Mouse (Mus musculus) stomach, postnatal 0 days (tissue): ENCODE data around the gene Tefm. TPM values are rescaled to one million over a fixed set of nuclear protein-coding genes. Genes with fewer than 3 reads are reported as not detected.

Source experiments
- ATAC-seq: fragments of 200-750 bp; cut with Nextera tagmentation; 2 replicates; pipeline ENCODE4 v1.8.0; 2017; ENCODE audit not compliant: low FRiP score, low TSS enrichment
- DNase-seq: peaks from one replicate; pipeline ENCODE4 v3.0.0-alpha.2; 2016; ENCODE audit warnings: low spot score
- H3K27ac ChIP-seq: fragments of 300-500 bp; sonication (generic); replicated peaks from 2 replicates; pipeline ENCODE4 v1.5.1; 2014; ENCODE audit warnings: mild to moderate bottlenecking, control low read depth
- H3K27me3 ChIP-seq: fragments of 300-500 bp; sonication (generic); 2 replicates; pipeline ENCODE4 v1.6.1; 2014; ENCODE audit warnings: low read length; ENCODE audit not compliant: control insufficient read depth, insufficient read depth
- H3K36me3 ChIP-seq: fragments of 300-500 bp; sonication (generic); 2 replicates; pipeline ENCODE4 v1.6.1; 2014; ENCODE audit warnings: low read length, mixed read lengths; ENCODE audit not compliant: control insufficient read depth, insufficient read depth
- H3K4me1 ChIP-seq: fragments of 300-500 bp; sonication (generic); replicated peaks from 2 replicates; pipeline ENCODE4 v1.6.1; 2014; ENCODE audit warnings: antibody characterized with exemption; ENCODE audit not compliant: control insufficient read depth, insufficient read depth
- H3K4me2 ChIP-seq: fragments of 300-500 bp; sonication (generic); replicated peaks from 2 replicates; pipeline ENCODE4 v1.6.1; 2014; ENCODE audit warnings: low read depth, mild to moderate bottlenecking, control low read depth, moderate library complexity
- H3K4me3 ChIP-seq: fragments of 300-500 bp; sonication (generic); 2 replicates; pipeline ENCODE4 v1.5.1; 2014; ENCODE audit warnings: low read depth, low read length, control low read depth
- H3K9ac ChIP-seq: fragments of 300-500 bp; sonication (generic); 2 replicates; pipeline ENCODE4 v1.6.1; 2014; ENCODE audit warnings: mild to moderate bottlenecking, low read length, control low read depth, mixed read lengths
- H3K9me3 ChIP-seq: fragments of 300-500 bp; sonication (generic); 2 replicates; pipeline ENCODE4 v1.6.1; 2016; ENCODE audit warnings: low read length; ENCODE audit not compliant: control insufficient read depth
- CTCF ChIP-seq: IDR thresholded peaks from 2 replicates; pipeline ENCODE4 v1.5.1; 2016; ENCODE audit warnings: antibody characterized with exemption, low read depth, mild to moderate bottlenecking, moderate library complexity
- EP300 ChIP-seq: optimal IDR thresholded peaks from 2 replicates; pipeline ENCODE3; 2016; ENCODE audit warnings: antibody characterized with exemption
- WGBS: fragments of 180-500 bp; shearing (Covaris S2); extraction: QIAGEN DNeasy Blood & Tissue Kit; methylation state at CpG from one replicate; pipeline ENCODE4 v1.1.7; 2014; 5-methylcytosine and 5-hydroxymethylcytosine counted together
- polyA plus RNA-seq: library from polyadenylated mRNA; unstranded; fragments of >200 nt; fragmentation: Nextera tagmentation; extraction: Ambion mirVana; gene quantifications from 2 replicates; pipeline ENCODE4 v1.2.1, GENCODE M21; 2015

Gene Tefm
- polyA plus RNA-seq, 1 experiment from 2014 or later = 18.6 TPM

- Histone ChIP-seq H3K4me2 (peak overlapping the region; percentile 80), H3K9ac (peak overlapping the region; percentile 69), H3K36me3 (no peaks in the 10 kb centered on the region), H3K27me3 (0 out of 2 replicates have a peak, but pooled peaks cover 2% of the 10 kb centered on the region), H3K9me3 (no peaks in the 10 kb centered on the region), H3K4me3 (peak overlapping the region; percentile 64), H3K4me1 (no peaks in the 10 kb centered on the region), H3K27ac (0 out of 2 replicates have a peak overlapping the region, but pooled peaks have one; percentile 24)
- DNase-seq (no peak), ATAC-seq (0 out of 2 replicates have a peak, but pooled peaks have one; percentile 2)
- TF ChIP-seq CTCF (no peak), EP300 (no peak)
- WGBS = 30% methylated on average over 25 of the region's 25 CpGs
These were observed 12.5 kb upstream of the Tefm start for GRCm38 (mm10) chr11:80154501-80154900.

- ATAC-seq = peak; percentile 94
- peak; percentile 93 for DNase-seq
- no peaks in the 10 kb centered on the region for H3K4me1 ChIP-seq
- 0 out of 2 replicates have a peak, but pooled peaks cover 2% of the 10 kb centered on the region for H3K27me3 ChIP-seq
- no peak for TF ChIP-seq EP300
- TF ChIP-seq CTCF = 0 out of 2 replicates have a peak, but pooled peaks have one; percentile 5
- H3K9ac ChIP-seq = peak within 1 kb of the TSS; percentile 69
- 2% methylated on average over 36 of the region's 47 CpGs for WGBS
- peak within 1 kb of the TSS; percentile 80 for H3K4me2 ChIP-seq
- 0 out of 2 replicates have a peak within 1 kb of the TSS, but pooled peaks have one; percentile 24 for H3K27ac ChIP-seq
- H3K9me3 ChIP-seq = no peaks in the 10 kb centered on the region
- H3K36me3 ChIP-seq = no peaks in the 10 kb centered on the region
- H3K4me3 ChIP-seq = peak within 1 kb of the TSS; percentile 64
These were observed 12.0 kb upstream of the Tefm start, which contains the start of gene Adap2 for GRCm38 (mm10) chr11:80153857-80154495. Adap2 (plus strand) TSS chr11:80154105.

- no peak for DNase-seq
These were observed 10.4 kb upstream of the Tefm start for GRCm38 (mm10) chr11:80152376-80152775.

GRCm38 (mm10) chr11:80151541-80151940 is 9.6 kb upstream of the Tefm start:
- no peak overlapping the region for H3K4me2 ChIP-seq
- H3K27ac ChIP-seq = no peak overlapping the region
- DNase-seq (no peak), ATAC-seq (no peak)
- H3K36me3 ChIP-seq = no peaks in the 10 kb centered on the region
- no peaks in the 10 kb centered on the region for H3K4me1 ChIP-seq
- H3K9me3 ChIP-seq = no peaks in the 10 kb centered on the region
- WGBS = 50% methylated on average over 2 of the region's 2 CpGs
- TF ChIP-seq EP300 (no peak), CTCF (no peak)
- H3K4me3 ChIP-seq = no peak overlapping the region
- H3K9ac ChIP-seq = no peak overlapping the region
- H3K27me3 ChIP-seq = 0 out of 2 replicates have a peak, but pooled peaks cover 2% of the 10 kb centered on the region

More at GRCm38 (mm10) chr11:80152376-80152775, 10.4 kb upstream of the Tefm start:
- TF ChIP-seq EP300 (no peak), CTCF (no peak)
- no peak overlapping the region for H3K9ac ChIP-seq
- no peaks in the 10 kb centered on the region for H3K9me3 ChIP-seq
- H3K4me3 ChIP-seq = no peak overlapping the region
- WGBS = 58% methylated on average over 8 of the region's 8 CpGs
- H3K4me1 ChIP-seq = no peaks in the 10 kb centered on the region
- no peak overlapping the region for H3K27ac ChIP-seq
- no peaks in the 10 kb centered on the region for H3K36me3 ChIP-seq
- no peak overlapping the region for H3K4me2 ChIP-seq
- ATAC-seq = no peak
- 0 out of 2 replicates have a peak, but pooled peaks cover 2% of the 10 kb centered on the region for H3K27me3 ChIP-seq

GRCm38 (mm10) chr11:80150566-80150965 is 8.6 kb upstream of the Tefm start:
- Histone ChIP-seq H3K4me3 (no peak overlapping the region), H3K27me3 (0 out of 2 replicates have a peak, but pooled peaks cover 2% of the 10 kb centered on the region), H3K27ac (no peak overlapping the region), H3K4me2 (no peak overlapping the region), H3K4me1 (no peaks in the 10 kb centered on the region), H3K9ac (no peak overlapping the region), H3K36me3 (no peaks in the 10 kb centered on the region), H3K9me3 (no peaks in the 10 kb centered on the region)
- no peak for ATAC-seq
- TF ChIP-seq EP300 (no peak), CTCF (no peak)
- DNase-seq = no peak
- WGBS = 70% methylated on average over 5 of the region's 5 CpGs
